Mouse (Mus musculus): ENCODE measurements around the gene Espnl.

GRCm38 (mm10) chr1:91313251-91313650 is 8.6 kb upstream of the Espnl start:
- no peak for TF ChIP-seq CTCF (IDR thresholded peaks at IDR 0.05; ENCODE audit: low read depth, low read length)
- TF ChIP-seq POLR2A (IDR thresholded peaks at IDR 0.05; ENCODE audit: borderline replicate concordance, low read depth, low read length), result no peak
